Mouse (Mus musculus): ENCODE data around the gene Carmil3. TPM values are rescaled to one million over a fixed set of nuclear protein-coding genes. Genes with fewer than 3 reads are reported as not detected.

The Carmil3 gene
- total RNA-seq, 2 experiments from 2014 or later = 59.2 to 60.3 TPM

DNA sequence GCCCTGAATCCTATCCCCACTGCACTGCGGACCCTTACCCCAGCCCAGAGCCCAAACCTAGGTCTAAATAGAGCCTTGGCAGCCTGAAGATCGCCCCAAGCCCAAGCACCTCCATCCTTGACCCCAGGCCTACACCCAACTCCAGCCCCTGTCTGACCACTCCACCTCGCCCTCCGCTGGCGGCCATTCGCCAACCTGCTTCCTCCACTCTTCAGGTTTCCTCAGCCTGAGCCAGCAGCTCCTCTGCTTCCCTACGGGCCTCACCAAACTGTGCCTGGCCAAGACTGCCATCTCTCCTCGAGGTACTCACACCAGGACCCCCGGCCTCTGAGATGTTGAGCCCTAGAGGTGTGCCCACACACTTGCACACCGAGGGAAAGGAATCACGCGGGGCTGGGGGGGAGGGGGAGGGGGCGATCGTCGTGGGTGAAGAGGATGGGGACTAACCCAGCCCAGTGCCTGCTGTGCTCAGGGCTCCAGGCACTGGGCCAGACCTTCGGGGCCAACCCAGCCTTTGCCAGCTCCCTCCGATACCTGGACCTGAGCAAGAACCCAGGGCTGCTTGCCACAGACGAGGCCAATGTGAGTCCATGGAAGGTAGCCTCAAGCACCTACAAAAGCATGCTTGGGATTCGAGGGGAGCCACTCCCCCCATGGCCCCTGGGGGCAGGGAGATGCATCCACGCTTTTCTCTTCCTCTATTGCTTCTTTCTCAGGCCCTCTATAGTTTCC, 5.2 kb downstream of the Carmil3 start:
- DNase-seq = no peak

- no peak for DNase-seq
Observed at GRCm38 (mm10) chr14:55496761-55497448, 6.5 kb downstream of the Carmil3 start.

GRCm38 (mm10) chr14:55497449-55497821, 7.0 kb downstream of the Carmil3 start:
- DNase-seq = peak; percentile 81 to 86

DNA sequence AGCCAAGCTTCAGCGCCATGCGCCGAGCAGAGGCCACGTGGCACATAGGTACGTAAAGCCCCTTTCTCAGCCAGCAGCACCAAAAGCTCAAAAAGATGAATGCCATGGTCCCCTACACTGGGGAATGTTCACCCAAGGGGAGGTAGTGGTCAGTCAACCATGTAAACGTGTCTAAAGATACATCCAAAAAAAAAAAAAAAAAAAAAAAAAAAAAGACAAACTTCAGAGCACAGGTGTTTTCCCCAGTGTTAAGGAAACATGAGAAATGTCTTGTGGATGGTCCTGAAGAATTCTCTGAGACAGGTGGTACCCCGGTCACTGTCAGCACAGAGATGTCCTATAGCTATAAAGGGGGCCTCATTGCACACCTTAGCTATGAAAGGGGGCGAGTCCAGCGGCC, 15.2 kb downstream of the Carmil3 start:
- DNase-seq = no peak

DNA sequence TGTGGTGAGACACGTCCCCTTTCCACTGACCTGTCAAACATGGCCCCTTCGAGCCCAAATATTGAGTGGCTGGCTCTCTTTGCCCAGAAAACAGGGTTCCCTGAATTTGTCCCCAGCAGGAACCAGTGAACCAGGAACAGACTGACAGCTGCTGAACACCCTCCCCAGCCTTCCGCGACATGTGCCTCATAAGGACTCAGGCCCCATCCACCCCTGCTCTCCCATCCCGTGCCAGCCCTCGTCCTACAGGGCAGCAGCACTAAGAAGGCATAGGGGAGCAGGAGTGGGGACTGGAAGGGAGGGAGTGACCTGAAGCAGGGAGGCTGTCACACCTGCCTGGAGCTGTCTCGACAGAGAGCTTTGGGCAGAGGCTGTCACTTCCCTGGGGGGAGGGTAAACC, 17.4 kb downstream of the Carmil3 start:
- peak in 1 of 2 experiments; percentile 25 for DNase-seq

DNA sequence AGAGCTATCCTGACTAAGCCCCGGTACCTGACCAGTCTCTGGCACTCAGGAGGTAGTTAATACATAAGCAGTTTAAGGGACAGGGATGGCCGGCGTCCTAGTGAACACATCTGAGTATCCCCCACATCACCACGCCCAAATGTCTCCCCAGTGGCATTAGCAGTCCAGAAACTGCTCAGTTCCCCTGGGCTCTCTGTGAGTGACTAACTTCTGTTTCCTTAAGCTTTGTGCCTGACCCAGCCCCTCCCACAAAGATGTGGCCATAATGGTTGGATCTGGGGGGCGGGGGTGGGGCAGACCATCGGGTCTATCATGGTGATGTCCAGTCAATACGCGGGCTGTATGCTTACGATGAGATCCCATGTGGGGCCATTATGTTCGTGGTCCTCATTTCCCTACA, 19.1 kb downstream of the Carmil3 start:
- DNase-seq = no peak

- DNase-seq = peak; percentile 60 to 69
Observed at GRCm38 (mm10) chr14:55510125-55510731, 19.8 kb downstream of the Carmil3 start, which contains the start of gene Cpne6. TSS of gene Cpne6 (plus strand) at chr14:55510445.

- DNase-seq = peak; percentile 80
Observed at GRCm38 (mm10) chr14:55511037-55511436, 20.6 kb downstream of the Carmil3 start.

DNA sequence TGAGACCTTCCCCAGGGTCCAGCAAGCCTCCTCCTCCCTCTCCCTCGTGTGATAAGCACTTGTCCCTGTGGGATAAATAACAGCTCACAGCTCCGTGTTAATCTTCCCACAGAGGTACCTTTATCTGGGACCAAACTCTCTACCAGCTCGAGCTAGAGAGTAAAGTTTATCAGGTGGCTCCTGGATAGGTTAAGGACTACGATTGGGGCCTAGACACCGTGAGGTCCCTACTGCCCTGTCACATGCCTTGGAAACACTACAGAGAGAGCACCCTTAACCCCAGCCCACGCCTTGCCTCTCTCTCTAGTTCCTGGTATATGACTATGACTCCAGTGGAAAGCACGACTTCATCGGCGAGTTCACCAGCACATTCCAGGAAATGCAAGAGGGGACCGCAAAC, 23.5 kb downstream of the Carmil3 start:
- DNase-seq = no peak

DNA sequence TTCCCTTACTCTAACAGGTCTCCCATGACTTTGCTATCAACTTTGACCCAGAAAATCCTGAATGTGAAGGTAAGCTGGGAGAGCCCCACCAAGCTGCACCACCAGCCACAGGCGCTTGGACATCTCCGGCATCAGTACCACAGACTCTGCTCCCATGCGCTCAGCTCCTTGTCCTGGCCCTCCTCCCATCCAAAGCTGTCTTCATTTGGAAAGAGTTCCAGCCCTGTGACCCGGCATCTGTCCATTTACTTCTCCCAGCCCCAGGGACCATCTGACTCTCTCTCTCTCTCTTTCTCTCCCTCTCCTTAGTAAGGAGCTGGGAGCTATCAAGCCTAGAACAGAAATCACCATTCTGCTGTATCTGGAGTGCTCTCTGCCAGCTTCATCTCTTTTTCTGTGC, 25.4 kb downstream of the Carmil3 start:
- DNase-seq = no peak

DNA sequence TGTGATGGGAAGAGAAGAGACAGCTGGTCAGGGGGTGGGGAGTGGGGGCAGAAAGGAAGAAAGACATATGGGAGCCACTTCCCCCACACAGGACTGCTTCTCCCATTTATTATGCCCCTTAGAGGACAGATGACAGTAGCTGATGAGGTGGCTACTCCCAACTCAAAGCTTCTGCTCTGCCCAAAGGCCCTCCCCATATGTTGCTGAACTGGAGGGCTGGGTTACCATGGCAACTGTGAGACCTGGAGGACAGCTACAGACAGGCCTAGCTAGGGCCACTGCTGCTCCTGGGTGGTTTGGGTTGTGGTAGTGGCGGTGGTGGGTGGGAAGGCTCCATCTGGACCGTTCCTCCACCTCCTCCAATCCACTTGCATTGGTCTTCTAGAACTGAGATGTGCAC, 28.4 kb downstream of the Carmil3 start:
- peak; percentile 74 to 79 for DNase-seq

DNA sequence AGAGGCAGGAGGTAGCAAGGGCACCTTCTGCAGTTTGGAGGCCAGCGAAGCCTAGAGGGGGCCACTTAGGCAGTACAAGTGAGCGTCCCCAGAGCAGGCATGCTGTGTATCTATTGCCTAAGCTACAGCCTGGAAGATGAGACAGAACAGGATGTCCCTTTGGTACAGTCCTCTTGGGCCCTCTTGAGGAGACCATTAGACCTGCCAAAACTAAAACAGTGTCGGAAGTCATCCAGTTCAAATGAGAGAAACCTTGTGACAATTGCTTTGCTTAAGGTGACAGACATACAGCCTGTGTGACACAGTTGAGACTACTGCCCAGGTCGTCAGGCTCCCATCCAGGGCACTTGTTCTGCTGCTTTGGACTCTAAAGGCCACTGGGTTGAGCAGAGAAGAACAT, 29.2 kb downstream of the Carmil3 start:
- no peak for DNase-seq

- no peak for DNase-seq
Observed at GRCm38 (mm10) chr14:55520451-55521361, 30.3 kb downstream of the Carmil3 start.

GRCm38 (mm10) chr14:55524062-55524461, 33.6 kb downstream of the Carmil3 start:
- no peak for DNase-seq

GRCm38 (mm10) chr14:55524785-55525184, 34.3 kb downstream of the Carmil3 start, which contains the start of gene Nrl:
TSS of gene Nrl (minus strand) at chr14:55524981.
- DNase-seq = no peak

DNA sequence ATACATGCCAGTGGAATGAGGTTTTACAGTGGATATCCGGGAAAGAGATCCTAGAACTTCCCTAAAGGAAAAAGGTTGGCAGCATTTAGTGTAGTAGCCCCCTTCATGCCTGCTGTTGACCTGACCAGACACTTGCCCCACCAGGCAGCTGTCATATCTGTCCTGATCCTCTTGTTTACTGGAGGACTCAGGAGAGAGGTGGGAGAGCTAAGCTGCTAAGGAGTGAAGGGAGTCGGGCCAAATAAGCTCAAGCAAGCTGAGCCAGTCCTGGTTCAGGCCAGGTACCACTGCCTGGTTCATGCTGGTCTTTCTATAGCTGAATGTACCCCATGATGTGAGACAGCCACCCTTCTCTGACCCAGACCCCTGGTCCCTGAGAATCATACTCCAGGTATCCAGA, 36.2 kb downstream of the Carmil3 start:
- no peak for DNase-seq

DNA sequence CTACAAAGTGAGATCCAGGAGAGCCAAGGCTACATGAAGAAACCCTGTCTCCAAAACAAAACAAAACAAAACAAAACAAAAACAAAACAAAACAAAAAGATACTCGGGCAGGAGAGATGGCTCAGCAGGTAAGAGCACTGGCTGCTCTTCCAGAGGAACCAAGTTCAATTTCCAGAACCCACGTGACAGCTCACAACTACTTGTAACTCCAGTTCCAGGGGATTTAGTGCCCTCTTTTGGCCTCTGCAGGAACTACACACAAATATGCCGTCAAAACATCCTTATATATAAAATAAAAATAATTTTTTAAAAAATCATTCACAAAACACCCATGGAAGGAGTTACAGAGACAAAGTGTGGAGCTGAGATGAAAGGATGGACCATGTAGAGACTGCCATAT, 37.5 kb downstream of the Carmil3 start:
- no peak for DNase-seq

GRCm38 (mm10) chr14:55536116-55536745, 45.8 kb downstream of the Carmil3 start:
- no peak for DNase-seq

- DNase-seq = peak; percentile 73 to 78
Observed at GRCm38 (mm10) chr14:55540067-55540786, 49.8 kb downstream of the Carmil3 start, which contains the start of gene Pck2. TSS of gene Pck2 (plus strand) at chr14:55540266.

DNA sequence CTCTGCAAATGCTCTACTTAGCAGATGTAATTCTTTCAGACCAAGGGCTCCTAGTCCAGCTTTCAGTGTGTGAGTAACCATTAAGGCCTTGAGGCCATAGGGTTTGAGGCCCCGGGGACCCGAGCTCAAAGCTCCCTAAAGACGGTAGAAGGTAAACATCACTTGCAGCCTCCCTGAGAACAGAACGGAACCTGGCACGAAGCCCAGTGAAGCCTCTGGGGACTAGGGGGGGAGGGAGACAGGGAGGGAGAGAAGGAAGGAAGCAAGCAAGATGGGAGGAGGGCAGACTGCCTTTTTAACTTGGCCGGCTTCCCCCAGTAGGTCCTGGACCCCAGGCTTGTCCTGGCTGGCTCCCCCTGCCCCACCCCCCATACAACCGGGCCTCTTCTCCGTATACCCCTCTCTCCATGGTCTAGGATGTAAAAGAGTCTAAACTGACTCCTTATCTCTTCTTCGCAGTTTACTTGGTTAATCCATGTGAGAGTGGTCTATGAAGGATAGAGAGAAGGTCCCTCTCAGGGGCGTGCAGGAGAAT, 50.4 kb downstream of the Carmil3 start:
- DNase-seq = peak; percentile 75 to 76

DNA sequence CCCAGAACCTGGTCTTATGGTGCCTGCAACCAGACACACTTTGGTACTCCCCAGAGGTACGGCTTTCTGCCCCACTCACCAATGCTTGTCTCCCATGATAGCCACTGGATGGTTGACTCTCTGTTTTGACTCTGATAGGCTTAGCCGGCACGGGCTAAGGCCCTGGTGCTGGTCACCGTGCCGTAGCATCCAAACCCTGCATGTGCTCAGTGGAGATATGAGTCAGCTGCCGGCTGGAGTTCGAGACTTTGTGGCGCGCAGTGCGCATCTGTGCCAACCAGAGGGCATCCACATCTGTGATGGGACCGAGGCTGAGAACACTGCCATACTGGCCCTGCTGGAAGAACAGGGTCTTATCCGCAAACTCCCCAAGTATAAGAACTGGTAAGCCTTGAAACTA, 51.8 kb downstream of the Carmil3 start:
- DNase-seq = no peak

Measured in layer of hippocampus, postnatal 36 days (tissue).